ENCODE assay signal across 14 mouse cellular contexts in genomic region chr9:75601510-75601909, GRCm38 (mm10). TPM values are rescaled to one million over a fixed set of nuclear protein-coding genes. Genes with fewer than 3 reads are reported as not detected.
DNase-seq lines count a peak whose midpoint lies in the region; ATAC-seq and TF ChIP-seq lines count a peak whose summit lies in the region.
"Had no signal": no experiment of that assay in that cellular context is flagged by ENCODE, and none has a peak within 500 bp of the region (broad histone marks: within the 10 kb centered on the region; RNA-seq: fewer than 3 reads in every experiment).

No protein-coding gene starts in this region.

- 30% methylated on average over 12 of the region's 12 CpGs for WGBS in heart, embryonic 10.5 days
- 33% methylated on average over 12 of the region's 12 CpGs for WGBS in limb, embryonic 12.5 days
- WGBS in limb, embryonic 10.5 days: 50% methylated on average over 12 of the region's 12 CpGs
- 46% methylated on average over 12 of the region's 12 CpGs for WGBS in heart, postnatal 0 days
- 22% methylated on average over 12 of the region's 12 CpGs for WGBS in stomach, embryonic 16.5 days
- WGBS in forebrain, embryonic 16.5 days: 72% methylated on average over 12 of the region's 12 CpGs

- no peak for TF ChIP-seq CTCF in heart, postnatal 0 days (IDR thresholded peaks at IDR 0.05; ENCODE audit: low read depth)

- no peaks in the 10 kb centered on the region for H3K27me3 ChIP-seq in heart, embryonic 10.5 days (ENCODE audit: insufficient read depth, poor library complexity, severe bottlenecking)
- no peaks in the 10 kb centered on the region for H3K27me3 ChIP-seq in limb, embryonic 12.5 days
- H3K27me3 ChIP-seq in limb, embryonic 10.5 days (ENCODE audit: low read depth, poor library complexity, severe bottlenecking): no peaks in the 10 kb centered on the region
- H3K27me3 ChIP-seq in heart, postnatal 0 days (ENCODE audit: control insufficient read depth, insufficient read depth, low read length): no peaks in the 10 kb centered on the region
- H3K27me3 ChIP-seq in stomach, embryonic 16.5 days (ENCODE audit: control insufficient read depth, insufficient read depth, low read length): no peaks in the 10 kb centered on the region
- no peaks in the 10 kb centered on the region for H3K27me3 ChIP-seq in forebrain, embryonic 16.5 days (replicated peaks; ENCODE audit: control insufficient read depth, insufficient read depth, low read length)
- H3K27me3 ChIP-seq: forebrain, embryonic 12.5 days had no signal

- H3K9me3 ChIP-seq in heart, embryonic 10.5 days: no peaks in the 10 kb centered on the region
- H3K9me3 ChIP-seq in limb, embryonic 12.5 days: no peaks in the 10 kb centered on the region; the same call in 1 of the 2 replicates
- H3K9me3 ChIP-seq in limb, embryonic 10.5 days (replicated peaks): no peaks in the 10 kb centered on the region
- H3K9me3 ChIP-seq in heart, postnatal 0 days (replicated peaks; ENCODE audit: control insufficient read depth, low read length): no peaks in the 10 kb centered on the region
- H3K9me3 ChIP-seq in stomach, embryonic 16.5 days (replicated peaks; ENCODE audit: control insufficient read depth, low read length): no peaks in the 10 kb centered on the region
- H3K9me3 ChIP-seq in forebrain, embryonic 16.5 days (ENCODE audit: control insufficient read depth, low read length): peaks cover 3% of the 10 kb centered on the region; the same call in 1 of the 2 replicates
- H3K9me3 ChIP-seq: forebrain, embryonic 12.5 days had no signal

- no peak for TF ChIP-seq EP300 in heart, postnatal 0 days (IDR thresholded peaks at IDR 0.05; ENCODE audit: low read depth)

- no peak overlapping the region; the same call in 1 of the 2 replicates for H3K27ac ChIP-seq in heart, embryonic 10.5 days
- H3K27ac ChIP-seq in limb, embryonic 12.5 days: no peak overlapping the region
- H3K27ac ChIP-seq in limb, embryonic 10.5 days: no peak overlapping the region
- H3K27ac ChIP-seq in heart, postnatal 0 days (ENCODE audit: low read depth): no peak overlapping the region
- H3K27ac ChIP-seq in stomach, embryonic 16.5 days (ENCODE audit: low read length): no peak overlapping the region
- H3K27ac ChIP-seq in forebrain, embryonic 16.5 days (ENCODE audit: low read length): no peak overlapping the region
- H3K27ac ChIP-seq: forebrain, embryonic 12.5 days had no signal

- H3K36me3 ChIP-seq in heart, embryonic 10.5 days: no peaks in the 10 kb centered on the region
- H3K36me3 ChIP-seq in limb, embryonic 12.5 days: no peaks in the 10 kb centered on the region
- peaks cover 3% of the 10 kb centered on the region; the same call in 1 of the 2 replicates for H3K36me3 ChIP-seq in limb, embryonic 10.5 days
- no peaks in the 10 kb centered on the region for H3K36me3 ChIP-seq in heart, postnatal 0 days (replicated peaks; ENCODE audit: control insufficient read depth, insufficient read depth, low read length)
- no peaks in the 10 kb centered on the region for H3K36me3 ChIP-seq in stomach, embryonic 16.5 days (ENCODE audit: control insufficient read depth, insufficient read depth, low read length)
- H3K36me3 ChIP-seq in forebrain, embryonic 16.5 days (ENCODE audit: control insufficient read depth, insufficient read depth): peaks cover 6% of the 10 kb centered on the region

- ATAC-seq in limb, embryonic 12.5 days (ENCODE audit: insufficient number of reproducible peaks, insufficient read depth, low FRiP score, low TSS enrichment, low read depth): no peak
- ATAC-seq in heart, postnatal 0 days (ENCODE audit: insufficient read depth, low read depth): peak; percentile 41
- ATAC-seq in stomach, embryonic 16.5 days (ENCODE audit: insufficient read depth, low FRiP score): no peak
- no peak for ATAC-seq in forebrain, embryonic 16.5 days
- ATAC-seq: activated CD4-positive, CD25-positive, alpha-beta regulatory T cell, adult 4 months; hindbrain, postnatal 0 days had no signal

- DNase-seq in heart, embryonic 10.5 days (ENCODE audit: low spot score): no peak
- no peak for DNase-seq in heart, postnatal 36 days
- no peak for DNase-seq in limb, embryonic 10.5 days (ENCODE audit: low spot score)
- DNase-seq in heart, postnatal 0 days (ENCODE audit: low spot score): no peak
- no peak for DNase-seq in layer of hippocampus, postnatal 36 days
- DNase-seq: cerebellum, adult 11-12 months; gastrocnemius, postnatal 10 days had no signal

- 0 out of 2 replicates have a peak, but pooled peaks cover 11% of the 10 kb centered on the region for H3K4me1 ChIP-seq in heart, embryonic 10.5 days
- peaks cover 13% of the 10 kb centered on the region for H3K4me1 ChIP-seq in limb, embryonic 12.5 days (replicated peaks)
- H3K4me1 ChIP-seq in limb, embryonic 10.5 days: peaks cover 6% of the 10 kb centered on the region; the same call in 1 of the 2 replicates
- H3K4me1 ChIP-seq in heart, postnatal 0 days (ENCODE audit: control insufficient read depth, insufficient read depth): 0 out of 2 replicates have a peak, but pooled peaks cover 13% of the 10 kb centered on the region
- no peaks in the 10 kb centered on the region; the same call in 1 of the 2 replicates for H3K4me1 ChIP-seq in stomach, embryonic 16.5 days (ENCODE audit: control insufficient read depth, insufficient read depth, low read length)
- peaks cover 12% of the 10 kb centered on the region for H3K4me1 ChIP-seq in forebrain, embryonic 16.5 days (replicated peaks; ENCODE audit: control insufficient read depth, insufficient read depth, low read length)

- no peak overlapping the region for H3K9ac ChIP-seq in limb, embryonic 12.5 days (replicated peaks)
- H3K9ac ChIP-seq in heart, postnatal 0 days (replicated peaks; ENCODE audit: low read depth, low read length): no peak overlapping the region
- no peak overlapping the region for H3K9ac ChIP-seq in stomach, embryonic 16.5 days (ENCODE audit: low read length)
- no peak overlapping the region for H3K9ac ChIP-seq in forebrain, embryonic 16.5 days (replicated peaks; ENCODE audit: low read depth, low read length)
- H3K9ac ChIP-seq: forebrain, embryonic 12.5 days had no signal

- peak overlapping the region; percentile 12; the same call in 1 of the 2 replicates for H3K4me3 ChIP-seq in heart, embryonic 10.5 days
- H3K4me3 ChIP-seq in limb, embryonic 12.5 days (replicated peaks): no peak overlapping the region
- no peak overlapping the region for H3K4me3 ChIP-seq in limb, embryonic 10.5 days
- no peak overlapping the region for H3K4me3 ChIP-seq in heart, postnatal 0 days (ENCODE audit: low read depth, low read length)
- H3K4me3 ChIP-seq in stomach, embryonic 16.5 days (replicated peaks; ENCODE audit: low read length): no peak overlapping the region
- no peak overlapping the region for H3K4me3 ChIP-seq in forebrain, embryonic 16.5 days (replicated peaks; ENCODE audit: low read length)
- H3K4me3 ChIP-seq: forebrain, embryonic 12.5 days had no signal

- intact Hi-C loops in heart, postnatal 36 days (cut with DNase I): no loop called here

- peak overlapping the region; percentile 41 for H3K4me2 ChIP-seq in limb, embryonic 12.5 days
- peak overlapping the region; percentile 16; the same call in 1 of the 2 replicates for H3K4me2 ChIP-seq in heart, postnatal 0 days (ENCODE audit: low read depth, low read length)
- peak overlapping the region; percentile 31 for H3K4me2 ChIP-seq in stomach, embryonic 16.5 days (ENCODE audit: low read depth, low read length)
- H3K4me2 ChIP-seq in forebrain, embryonic 16.5 days (ENCODE audit: low read length): no peak overlapping the region
- H3K4me2 ChIP-seq: forebrain, embryonic 12.5 days had no signal

RNA-seq across cellular contexts. Expression of gene Tmod2, which starts 9.6 kb away (rescaled TPM):
- polyA plus RNA-seq in heart, embryonic 10.5 days (2016; fragmentation: Nextera tagmentation; extraction: Ambion mirVana): 6.0 and 8.9 TPM in 2 replicates
- total RNA-seq in heart, postnatal 36 days (2021): 1 to 10 TPM; 3.8 to 4.8 TPM
- polyA plus RNA-seq in limb, embryonic 12.5 days (2016; fragmentation: Nextera tagmentation; extraction: Ambion mirVana): 26.7 and 27.3 TPM in 2 replicates
- polyA plus RNA-seq in limb, embryonic 10.5 days (2016; fragmentation: Nextera tagmentation; extraction: Ambion mirVana): 21.1 and 21.6 TPM in 2 replicates
- 2.2 and 3.5 TPM in 2 replicates for total RNA-seq in heart, postnatal 0 days (2014; rRNA removed; ENCODE audit: low replicate concordance)
- 4.3 and 4.7 TPM in 2 replicates for polyA plus RNA-seq in heart, postnatal 0 days (2015; fragmentation: Nextera tagmentation; extraction: Ambion mirVana)
- 16.0 and 17.1 TPM in 2 replicates for polyA plus RNA-seq in stomach, embryonic 16.5 days (2015; fragmentation: Nextera tagmentation; extraction: Ambion mirVana)
- polyA plus RNA-seq in forebrain, embryonic 16.5 days (2015; fragmentation: Nextera tagmentation; extraction: Ambion mirVana): 252 and 274 TPM in 2 replicates
- total RNA-seq in layer of hippocampus, postnatal 36 days (2021): 100 to 1,000 TPM; 370 to 392 TPM
- total RNA-seq: megakaryocyte-erythroid progenitor cell, adult 5-6 weeks had no signal
- polyA plus RNA-seq: activated CD4-positive, CD25-positive, alpha-beta regulatory T cell, adult 4 months had no signal

RNA-seq across cellular contexts. Expression of gene Lysmd2, which starts 24.0 kb away (rescaled TPM):
- polyA plus RNA-seq in heart, embryonic 10.5 days (2016; fragmentation: Nextera tagmentation; extraction: Ambion mirVana): 14.3 and 14.9 TPM in 2 replicates
- 1 to 10 TPM; 7.6 to 10.0 TPM for total RNA-seq in heart, postnatal 36 days (2021)
- 22.0 and 25.8 TPM in 2 replicates for polyA plus RNA-seq in limb, embryonic 12.5 days (2016; fragmentation: Nextera tagmentation; extraction: Ambion mirVana)
- 13.6 and 14.9 TPM in 2 replicates for polyA plus RNA-seq in limb, embryonic 10.5 days (2016; fragmentation: Nextera tagmentation; extraction: Ambion mirVana)
- total RNA-seq in heart, postnatal 0 days (2014; rRNA removed; ENCODE audit: low replicate concordance): 11.9 and 12.0 TPM in 2 replicates
- 20.4 and 21.2 TPM in 2 replicates for polyA plus RNA-seq in heart, postnatal 0 days (2015; fragmentation: Nextera tagmentation; extraction: Ambion mirVana)
- 24.0 and 25.9 TPM in 2 replicates for polyA plus RNA-seq in stomach, embryonic 16.5 days (2015; fragmentation: Nextera tagmentation; extraction: Ambion mirVana)
- polyA plus RNA-seq in forebrain, embryonic 16.5 days (2015; fragmentation: Nextera tagmentation; extraction: Ambion mirVana): 26.7 and 28.2 TPM in 2 replicates
- total RNA-seq in layer of hippocampus, postnatal 36 days (2021): 10 to 100 TPM; 61.8 to 65.8 TPM

RNA-seq across cellular contexts. Expression of gene Tmod3, which starts 42.1 kb away (rescaled TPM):
- polyA plus RNA-seq in heart, embryonic 10.5 days (2016; fragmentation: Nextera tagmentation; extraction: Ambion mirVana): 73.4 and 90.5 TPM in 2 replicates
- 10 to 100 TPM; 65.4 to 68.9 TPM for total RNA-seq in heart, postnatal 36 days (2021)
- polyA plus RNA-seq in limb, embryonic 12.5 days (2016; fragmentation: Nextera tagmentation; extraction: Ambion mirVana): 90.8 and 95.9 TPM in 2 replicates
- 102 and 106 TPM in 2 replicates for polyA plus RNA-seq in limb, embryonic 10.5 days (2016; fragmentation: Nextera tagmentation; extraction: Ambion mirVana)
- 40.8 and 58.0 TPM in 2 replicates for total RNA-seq in heart, postnatal 0 days (2014; rRNA removed; ENCODE audit: low replicate concordance)
- polyA plus RNA-seq in heart, postnatal 0 days (2015; fragmentation: Nextera tagmentation; extraction: Ambion mirVana): 58.1 and 64.9 TPM in 2 replicates
- polyA plus RNA-seq in stomach, embryonic 16.5 days (2015; fragmentation: Nextera tagmentation; extraction: Ambion mirVana): 159 and 182 TPM in 2 replicates
- 107 and 113 TPM in 2 replicates for polyA plus RNA-seq in forebrain, embryonic 16.5 days (2015; fragmentation: Nextera tagmentation; extraction: Ambion mirVana)
- total RNA-seq in layer of hippocampus, postnatal 36 days (2021): 10 to 100 TPM; 46.4 to 47.3 TPM
